Mouse (Mus musculus) adrenal gland, postnatal 10 days (tissue): ENCODE results near the gene Pla2g4e. TPM values are rescaled to one million over a fixed set of nuclear protein-coding genes. Genes with fewer than 3 reads are reported as not detected.
A peak's percentile ranks its signal among the peaks of the same experiment; 100 is the strongest.

Source experiments
- DNase-seq: peaks from one replicate; pipeline ENCODE4 v3.0.0; 2021; ENCODE audit warnings: mixed read lengths
- long read RNA-seq, 2 experiments: library from polyadenylated mRNA; stranded (forward); transcript quantifications; one replicate each; pipeline ENCODE4 v2.0.0; 2021
- total RNA-seq, 2 experiments: library from RNA; stranded (reverse); gene quantifications; 2 replicates each; pipeline ENCODE4 v1.2.3; 2021

The Pla2g4e gene
- 1 to 10 TPM in 1 of 2 experiments, under 1 TPM in 1; 0.99 to 3.6 TPM for total RNA-seq
- long read RNA-seq, experiment 1, partial matches to known transcripts = 0 of 1 reads
- long read RNA-seq, experiment 1, other reads (novel, unspliced or antisense) = 1 of 1 reads
- long read RNA-seq, experiment 2 = 0 reads

DNA sequence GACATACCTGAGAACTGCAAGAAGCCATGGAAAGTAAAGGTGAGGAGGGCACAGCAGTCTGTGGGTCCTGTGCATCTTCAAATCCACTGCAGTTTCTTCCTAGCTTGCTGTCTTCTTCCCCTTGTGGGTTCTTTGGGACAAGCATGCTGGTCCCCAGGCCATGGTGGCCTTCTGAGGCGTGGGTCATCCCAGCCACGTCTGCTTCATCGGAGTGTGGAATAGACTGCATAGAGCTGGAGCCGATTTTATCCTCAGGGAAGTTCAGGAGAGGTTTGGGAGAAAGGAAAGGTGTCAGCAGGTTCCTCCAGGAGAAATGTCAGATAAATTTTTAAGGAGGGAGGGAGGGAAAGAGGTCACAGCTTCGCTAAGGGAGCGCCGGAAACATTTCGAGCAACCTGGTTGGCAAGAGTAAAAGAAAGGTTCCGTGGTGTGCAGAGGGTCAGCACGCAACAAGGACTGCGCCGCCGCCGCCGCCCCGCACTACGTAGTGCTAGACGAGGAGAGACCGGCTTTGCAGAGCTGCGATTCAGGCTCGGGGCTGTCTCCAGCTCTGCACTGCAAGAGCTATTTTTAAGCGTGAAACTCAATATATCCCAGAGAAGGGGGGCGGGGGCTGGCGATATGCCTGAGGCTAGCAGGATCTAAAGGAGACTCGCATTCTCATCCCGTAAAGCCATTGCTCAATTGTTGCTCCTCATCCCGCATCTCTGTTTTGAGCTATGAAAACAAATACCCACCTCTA lies at the start of gene Pla2g4e:
Gene Pla2g4e (minus strand): TSS at position 657 of the 742 bp plus-strand sequence.
- DNase-seq = peak; percentile 22

- DNase-seq = peak; percentile 31
Measured at GRCm38 (mm10) chr2:120291471-120292078, 46.4 kb upstream of the Pla2g4e start.

GRCm38 (mm10) chr2:120288995-120289394 lies 43.9 kb upstream of the Pla2g4e start, which contains the start of gene Pla2g4d:
Gene Pla2g4d (minus strand): TSS chr2:120289197.
- no peak for DNase-seq

GRCm38 (mm10) chr2:120288401-120288800 lies 43.3 kb upstream of the Pla2g4e start:
- DNase-seq = no peak

- no peak for DNase-seq
Measured at GRCm38 (mm10) chr2:120285639-120286038, 40.5 kb upstream of the Pla2g4e start.

GRCm38 (mm10) chr2:120284705-120285104 lies 39.6 kb upstream of the Pla2g4e start:
- no peak for DNase-seq

GRCm38 (mm10) chr2:120284094-120284493 lies 39.0 kb upstream of the Pla2g4e start:
- peak; percentile 51 for DNase-seq

GRCm38 (mm10) chr2:120283550-120283949 lies 38.4 kb upstream of the Pla2g4e start:
- DNase-seq = peak; percentile 63

GRCm38 (mm10) chr2:120281221-120281620 lies 36.1 kb upstream of the Pla2g4e start:
- no peak for DNase-seq

- DNase-seq = peak; percentile 73
Measured at GRCm38 (mm10) chr2:120279961-120280360, 34.8 kb upstream of the Pla2g4e start.

- no peak for DNase-seq
Measured at GRCm38 (mm10) chr2:120276951-120277350, 31.8 kb upstream of the Pla2g4e start.

DNA sequence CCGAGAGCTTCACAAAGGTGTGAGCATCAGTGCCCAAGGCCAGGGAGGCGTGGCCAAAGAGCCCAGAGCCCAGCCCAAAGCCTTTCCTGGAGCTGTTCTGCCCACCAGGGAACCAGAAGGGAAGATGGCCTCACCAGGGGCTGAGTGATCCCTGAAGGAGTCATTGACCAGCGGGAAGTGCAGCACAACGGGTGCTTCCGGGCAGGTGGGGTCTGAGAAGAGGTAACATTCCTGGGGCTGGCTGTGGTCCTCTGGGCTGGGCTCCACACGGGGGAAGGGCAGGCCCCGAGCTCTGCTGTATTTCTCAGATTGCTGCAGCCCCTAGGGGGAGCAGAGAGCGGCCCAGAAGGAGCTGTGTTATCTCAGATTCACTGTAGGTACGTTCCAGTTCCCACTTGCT lies 23.5 kb upstream of the Pla2g4e start:
- no peak for DNase-seq

GRCm38 (mm10) chr2:120265523-120265922 lies 20.4 kb upstream of the Pla2g4e start:
- peak; percentile 17 for DNase-seq

DNA sequence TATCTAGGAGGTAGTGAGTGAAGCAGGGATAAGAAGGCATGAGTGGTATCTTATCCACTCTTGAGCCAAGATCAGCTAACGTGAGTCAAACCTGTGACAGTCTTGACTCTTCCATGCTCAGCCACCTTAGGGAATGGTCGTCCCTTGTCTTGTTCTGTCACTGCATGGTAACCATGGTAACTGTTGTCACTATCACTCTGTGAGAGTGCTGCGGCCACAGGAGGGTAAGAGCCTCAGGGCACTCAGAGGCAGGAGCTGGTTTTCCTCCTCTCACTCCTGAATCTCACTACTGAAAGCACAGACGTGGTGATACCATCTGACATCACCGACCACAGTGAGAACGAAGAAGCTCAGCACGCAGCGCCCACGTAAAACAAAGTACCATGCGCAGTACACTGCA lies 19.7 kb upstream of the Pla2g4e start:
- no peak for DNase-seq

- DNase-seq = no peak
Measured at GRCm38 (mm10) chr2:120262876-120263275, 17.7 kb upstream of the Pla2g4e start.

DNA sequence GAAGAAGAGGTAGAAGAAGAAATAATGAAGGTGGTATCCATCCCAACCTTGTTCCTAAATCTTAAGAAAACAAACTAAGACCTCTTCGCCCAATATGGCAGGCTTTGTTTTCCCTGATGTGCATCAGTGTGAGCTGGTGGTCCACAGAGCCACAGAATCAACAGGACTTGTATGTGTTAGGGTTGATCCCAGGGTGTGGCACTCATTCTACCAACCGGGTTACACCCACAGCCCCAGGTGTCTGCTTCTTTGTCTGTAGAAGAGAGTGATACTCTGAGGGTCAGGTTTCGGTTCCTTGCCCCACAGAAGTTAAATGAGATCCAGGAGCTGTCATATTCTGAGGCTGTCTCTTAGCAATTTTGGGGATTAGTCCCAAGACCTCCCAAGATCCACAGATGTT lies 16.2 kb upstream of the Pla2g4e start:
- no peak for DNase-seq

DNA sequence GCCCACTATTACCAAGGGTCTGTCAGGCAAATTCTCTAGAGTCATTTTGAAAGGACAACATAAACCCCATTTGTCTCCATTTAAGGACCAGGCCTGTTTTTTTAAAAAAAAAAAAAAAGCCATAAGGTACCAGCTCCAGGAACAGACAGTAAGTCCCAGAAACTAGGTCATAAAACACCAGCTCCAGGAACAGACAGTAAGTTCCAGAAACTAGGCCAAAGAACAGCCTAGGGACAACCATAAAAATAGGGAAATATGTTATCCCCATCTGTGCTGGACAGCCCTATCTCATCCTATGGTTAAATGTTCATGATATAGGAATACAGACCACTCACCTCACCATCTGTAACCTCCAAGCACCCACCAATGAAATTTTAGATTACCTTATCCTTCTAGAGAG lies 11.1 kb upstream of the Pla2g4e start:
- DNase-seq = no peak

DNA sequence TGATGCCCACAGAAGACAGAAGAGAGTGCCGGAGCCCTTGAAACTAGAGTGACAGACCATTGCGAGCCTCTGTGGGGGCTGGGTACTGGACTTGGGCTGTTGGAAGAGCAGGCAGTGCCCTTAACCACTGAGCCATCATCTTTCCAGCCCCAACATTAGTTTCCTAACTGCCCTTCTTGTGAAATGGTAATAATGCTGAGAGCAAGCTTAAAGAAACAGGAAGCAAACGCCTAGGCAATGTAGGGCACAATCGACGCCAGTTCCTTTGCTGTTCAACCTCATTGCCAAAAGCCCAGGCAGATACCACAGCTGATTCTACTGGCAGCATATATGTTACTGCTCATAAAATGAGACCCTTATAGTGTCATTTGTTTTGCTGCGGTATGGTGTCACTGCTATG lies 7.5 kb upstream of the Pla2g4e start:
- no peak for DNase-seq

DNA sequence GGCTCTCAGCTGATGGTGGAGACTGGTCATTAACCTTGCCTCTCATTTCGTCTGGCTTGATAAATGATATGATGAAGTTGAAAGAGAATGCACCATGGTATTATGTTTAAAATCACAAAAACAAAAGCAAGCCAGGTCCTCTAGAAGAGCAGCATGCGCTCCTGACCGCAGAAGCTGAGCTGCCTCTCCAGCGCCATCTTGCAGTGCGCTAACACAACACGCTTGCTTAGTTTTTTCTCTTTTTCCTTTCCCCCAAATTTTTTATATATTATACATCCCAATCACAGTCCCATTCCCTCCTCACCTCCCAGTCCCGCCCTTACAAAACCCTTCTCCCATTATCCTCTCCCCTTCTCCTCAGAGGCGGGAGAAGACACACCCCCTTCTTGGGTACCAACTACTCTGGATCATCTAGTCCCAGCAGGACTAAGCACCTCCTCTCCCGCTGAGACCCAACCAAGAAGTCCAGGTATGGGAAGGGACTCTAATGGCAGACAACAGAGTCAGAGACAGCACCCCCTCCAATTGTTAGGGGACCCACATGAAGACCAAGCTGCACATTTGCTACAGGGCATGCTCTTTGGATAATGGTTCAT lies 384 bp upstream of the Pla2g4e start:
- no peak for DNase-seq

DNA sequence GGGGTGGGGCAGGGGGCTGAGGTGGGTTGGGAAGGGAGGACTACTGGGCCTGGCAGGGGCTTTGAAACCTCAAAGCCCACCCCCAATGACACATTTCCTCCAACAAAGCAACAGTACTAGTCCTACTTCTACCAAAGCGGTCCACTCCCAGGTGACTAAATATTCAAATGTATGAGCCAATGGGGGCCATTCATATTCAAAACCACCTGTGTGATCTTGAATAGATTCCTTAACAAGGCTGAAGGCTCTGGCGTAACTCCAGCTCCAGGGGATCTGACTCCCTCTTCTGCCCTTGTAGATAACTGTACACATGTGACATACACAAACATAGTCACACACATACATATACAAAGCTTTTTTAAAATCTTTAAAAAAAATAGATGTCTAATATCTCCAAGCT lies 1.1 kb downstream of the Pla2g4e start:
- DNase-seq = no peak

GRCm38 (mm10) chr2:120242791-120243467 lies 2.2 kb downstream of the Pla2g4e start:
- no peak for DNase-seq

GRCm38 (mm10) chr2:120238733-120239132 lies 6.4 kb downstream of the Pla2g4e start:
- DNase-seq = peak; percentile 25

- no peak for DNase-seq
Measured at GRCm38 (mm10) chr2:120237784-120238183, 7.4 kb downstream of the Pla2g4e start.
